Mouse (Mus musculus) ES-Bruce4 (cell line): ENCODE measurements at regions not wholly inside any gene's neighbourhood (a gene's known extent, or its start where the extent isn't known, plus 50 kb on each side); places are given as distances from the start of the nearest gene placed in this dataset.
"Not testable (repeated sequence)": the region's sequence is repeated elsewhere in the genome, so short reads cannot be mapped to it uniquely, and the experiment has no call there.

ENCODE experiments used
- H3K27ac ChIP-seq: 2 replicates; pipeline ENCODE4 v1.5.1; 2012; ENCODE audit warnings: low read length, inconsistent platforms; ENCODE audit not compliant: insufficient read depth
- H3K27me3 ChIP-seq: 2 replicates; pipeline ENCODE4 v1.6.1; 2012; ENCODE audit warnings: mild to moderate bottlenecking, low read length, inconsistent platforms; ENCODE audit not compliant: control insufficient read depth, poor library complexity, insufficient read depth, severe bottlenecking
- H3K36me3 ChIP-seq: 2 replicates; pipeline ENCODE4 v1.6.1; 2012; ENCODE audit warnings: inconsistent platforms, mild to moderate bottlenecking, low read length, moderate library complexity; ENCODE audit not compliant: control insufficient read depth, poor library complexity, insufficient read depth, severe bottlenecking
- H3K4me1 ChIP-seq: one replicate; pipeline ENCODE4 v1.8.1; 2011; ENCODE audit warnings: low read length; ENCODE audit not compliant: control insufficient read depth, insufficient read depth
- H3K4me3 ChIP-seq: 2 replicates; pipeline ENCODE4 v1.5.1; 2011; ENCODE audit warnings: low read depth, mild to moderate bottlenecking, low read length
- H3K9ac ChIP-seq: 2 replicates; pipeline ENCODE4 v1.6.1; 2012; ENCODE audit warnings: low read depth, mild to moderate bottlenecking, inconsistent platforms; ENCODE audit not compliant: poor library complexity, severe bottlenecking
- H3K9me3 ChIP-seq: replicated peaks from 2 replicates; pipeline ENCODE4 v1.6.1; 2012; ENCODE audit warnings: mild to moderate bottlenecking, low read length, inconsistent platforms; ENCODE audit not compliant: control insufficient read depth, poor library complexity, insufficient read depth, severe bottlenecking
- CTCF ChIP-seq: IDR thresholded peaks from one replicate; pipeline ENCODE4 v1.8.1; 2011; ENCODE audit warnings: low read depth, low read length
- EP300 ChIP-seq: IDR thresholded peaks from 2 replicates; pipeline ENCODE4 v1.6.1; 2011; ENCODE audit warnings: low read depth, low read length; ENCODE audit not compliant: insufficient read depth
- POLR2A ChIP-seq: IDR thresholded peaks from one replicate; pipeline ENCODE4 v1.8.1; 2011; ENCODE audit warnings: low read length; ENCODE audit not compliant: insufficient read depth

GRCm38 (mm10) chr2:44513080-44513724 is 414.3 kb downstream of the Gtdc1 start:
- Histone ChIP-seq H3K9ac (no peak overlapping the region), H3K36me3 (no peaks in the 10 kb centered on the region), H3K27ac (no peak overlapping the region), H3K4me3 (no peak overlapping the region), H3K27me3 (no peaks in the 10 kb centered on the region; the same call in 1 of the 2 replicates), H3K9me3 (no peaks in the 10 kb centered on the region), H3K4me1 (peaks cover 3% of the 10 kb centered on the region)
- no peak for TF ChIP-seq POLR2A
- no peak for TF ChIP-seq CTCF
- TF ChIP-seq EP300: no peak

GRCm38 (mm10) chr2:44512334-44512733 is 415.1 kb downstream of the Gtdc1 start:
- H3K9ac ChIP-seq: no peak overlapping the region
- no peak overlapping the region for H3K4me3 ChIP-seq
- H3K27me3 ChIP-seq: no peaks in the 10 kb centered on the region; the same call in 1 of the 2 replicates
- H3K27ac ChIP-seq: no peak overlapping the region
- no peaks in the 10 kb centered on the region for H3K9me3 ChIP-seq
- TF ChIP-seq POLR2A: no peak
- no peak for TF ChIP-seq CTCF
- no peak for TF ChIP-seq EP300
- H3K4me1 ChIP-seq: peaks cover 3% of the 10 kb centered on the region
- no peaks in the 10 kb centered on the region for H3K36me3 ChIP-seq

GRCm38 (mm10) chr2:44509101-44509500 is 418.4 kb downstream of the Gtdc1 start:
- H3K27ac ChIP-seq: no peak overlapping the region
- H3K4me1 ChIP-seq: peaks cover 3% of the 10 kb centered on the region
- no peak overlapping the region for H3K9ac ChIP-seq
- no peak overlapping the region for H3K4me3 ChIP-seq
- H3K9me3 ChIP-seq: peaks cover 2% of the 10 kb centered on the region; the same call in 1 of the 2 replicates
- no peaks in the 10 kb centered on the region for H3K27me3 ChIP-seq
- TF ChIP-seq CTCF: no peak
- no peak for TF ChIP-seq POLR2A
- TF ChIP-seq EP300: no peak
- no peaks in the 10 kb centered on the region for H3K36me3 ChIP-seq

GRCm38 (mm10) chr2:44504273-44504672 is 423.2 kb downstream of the Gtdc1 start:
- Histone ChIP-seq H3K9me3 (peaks cover 2% of the 10 kb centered on the region; the same call in 1 of the 2 replicates), H3K27ac (no peak overlapping the region), H3K4me1 (peaks cover 3% of the 10 kb centered on the region), H3K4me3 (no peak overlapping the region), H3K9ac (no peak overlapping the region), H3K36me3 (no peaks in the 10 kb centered on the region), H3K27me3 (no peaks in the 10 kb centered on the region)
- 0 out of 2 replicates have a peak, but pooled peaks have one; percentile 24 for TF ChIP-seq EP300
- TF ChIP-seq POLR2A: no peak

GRCm38 (mm10) chr2:44490806-44491205 is 436.7 kb downstream of the Gtdc1 start:
- H3K9me3 ChIP-seq, H3K9ac ChIP-seq, H3K36me3 ChIP-seq, H3K4me1 ChIP-seq, H3K4me3 ChIP-seq, H3K27me3 ChIP-seq, H3K27ac ChIP-seq: not testable (repeated sequence)

- Histone ChIP-seq H3K36me3 (no peaks in the 10 kb centered on the region), H3K4me3 (no peak overlapping the region), H3K9ac (no peak overlapping the region), H3K27me3 (no peaks in the 10 kb centered on the region), H3K4me1 (no peaks in the 10 kb centered on the region), H3K27ac (no peak overlapping the region), H3K9me3 (peaks cover 4% of the 10 kb centered on the region)
- TF ChIP-seq EP300 (no peak), POLR2A (no peak), CTCF (no peak)
Measured at GRCm38 (mm10) chr2:44490230-44490629, 437.2 kb downstream of the Gtdc1 start.
